Mouse (Mus musculus) embryonic facial prominence, embryonic 15.5 days (tissue): ENCODE results near the gene 4931409K22Rik. TPM values are rescaled to one million over a fixed set of nuclear protein-coding genes. Genes with fewer than 3 reads are reported as not detected.
"Not testable (repeated sequence)": the region's sequence is repeated elsewhere in the genome, so short reads cannot be mapped to it uniquely, and the experiment has no call there.

Experiments used
- ATAC-seq: fragments of 200-750 bp; cut with Nextera tagmentation; 2 replicates; pipeline ENCODE4 v1.8.0; 2017; ENCODE audit warnings: low read depth, moderate TSS enrichment; ENCODE audit not compliant: insufficient number of reproducible peaks, low FRiP score, low TSS enrichment
- H3K27ac ChIP-seq: fragments of 300-500 bp; sonication (generic); replicated peaks from 2 replicates; pipeline ENCODE4 v1.5.1; 2015; ENCODE audit warnings: mild to moderate bottlenecking, inconsistent platforms
- H3K27me3 ChIP-seq: fragments of 300-500 bp; sonication (generic); 2 replicates; pipeline ENCODE4 v1.6.1; 2015; ENCODE audit warnings: inconsistent platforms
- H3K36me3 ChIP-seq: fragments of 300-500 bp; sonication (generic); 2 replicates; pipeline ENCODE4 v1.6.1; 2015; ENCODE audit warnings: mild to moderate bottlenecking, inconsistent platforms
- H3K4me1 ChIP-seq: fragments of 300-500 bp; sonication (generic); 2 replicates; pipeline ENCODE4 v1.6.1; 2015; ENCODE audit warnings: inconsistent platforms
- H3K4me2 ChIP-seq: fragments of 300-500 bp; sonication (generic); replicated peaks from 2 replicates; pipeline ENCODE4 v1.6.1; 2015; ENCODE audit warnings: mild to moderate bottlenecking, inconsistent platforms
- H3K4me3 ChIP-seq: fragments of 300-500 bp; sonication (generic); replicated peaks from 2 replicates; pipeline ENCODE4 v1.5.1; 2015; ENCODE audit warnings: mild to moderate bottlenecking, inconsistent platforms
- H3K9ac ChIP-seq: fragments of 300-500 bp; sonication (generic); 2 replicates; pipeline ENCODE4 v1.6.1; 2015; ENCODE audit warnings: inconsistent platforms
- H3K9me3 ChIP-seq: fragments of 300-500 bp; sonication (generic); replicated peaks from 2 replicates; pipeline ENCODE4 v1.6.1; 2016; ENCODE audit warnings: inconsistent platforms
- WGBS: fragments of 180-500 bp; shearing (Covaris S2); methylation state at CpG from one replicate; pipeline ENCODE4 v1.1.7; 2015; 5-methylcytosine and 5-hydroxymethylcytosine counted together
- polyA plus RNA-seq: library from polyadenylated mRNA; unstranded; fragments of >200 nt; fragmentation: Nextera tagmentation; extraction: Ambion mirVana; gene quantifications from 2 replicates; pipeline ENCODE4 v1.2.1, GENCODE M21; 2015

Gene 4931409K22Rik
- polyA plus RNA-seq, 1 experiment from 2014 or later = 0.07 TPM

DNA sequence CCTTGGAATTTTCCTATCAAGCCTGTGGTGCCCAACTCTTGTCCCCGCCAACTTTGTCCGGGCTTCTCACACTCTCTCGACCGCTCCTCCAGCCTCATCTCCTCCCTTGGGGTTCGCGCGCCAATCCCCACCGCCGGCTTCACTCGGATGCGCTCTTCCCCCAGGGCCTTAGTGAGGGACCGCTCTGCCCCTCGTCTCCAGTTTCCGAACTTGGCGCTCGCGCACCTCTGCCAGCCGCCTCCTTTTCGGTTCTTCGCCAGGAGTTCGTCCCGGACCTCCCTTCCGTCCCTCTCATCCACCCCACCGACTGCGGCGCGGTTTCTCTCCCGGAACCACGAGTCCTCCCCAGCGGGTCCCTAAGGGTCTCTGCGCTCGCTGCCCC is 20.2 kb upstream of the 4931409K22Rik start:
- Histone ChIP-seq H3K4me1 (peaks cover 13% of the 10 kb centered on the region), H3K9ac (peak overlapping the region; percentile 73), H3K36me3 (peaks cover 36% of the 10 kb centered on the region), H3K27me3 (no peaks in the 10 kb centered on the region), H3K9me3 (no peaks in the 10 kb centered on the region), H3K4me2 (peak overlapping the region; percentile 76), H3K4me3 (peak overlapping the region; percentile 92), H3K27ac (peak overlapping the region; percentile 90)
- under 1% methylated on average over 32 of the region's 32 CpGs for WGBS
- ATAC-seq = peak; percentile 6; the same call in 1 of the 2 replicates

DNA sequence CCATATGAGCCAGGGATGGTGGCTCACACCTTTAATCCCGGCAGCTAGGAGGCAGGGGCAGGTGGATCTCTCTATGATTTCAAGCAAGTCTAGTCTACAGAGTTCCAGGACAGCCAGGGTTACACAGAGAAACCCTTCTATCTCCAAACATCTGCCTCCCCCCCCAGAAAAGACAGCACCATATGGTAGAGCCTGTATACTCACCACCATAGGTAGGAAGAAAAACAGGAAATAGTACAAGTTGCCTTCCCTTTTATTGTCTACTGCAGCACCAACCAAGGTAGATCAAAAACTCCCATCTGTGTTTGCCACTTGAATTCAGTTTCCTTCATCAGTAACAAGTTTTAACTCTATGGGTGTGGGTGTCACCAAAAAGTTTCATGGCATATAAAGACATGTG is 19.3 kb upstream of the 4931409K22Rik start:
- Histone ChIP-seq H3K27me3 (no peaks in the 10 kb centered on the region), H3K9me3 (no peaks in the 10 kb centered on the region), H3K27ac (no peak overlapping the region), H3K4me1 (peaks cover 13% of the 10 kb centered on the region), H3K4me2 (peak overlapping the region; percentile 76), H3K4me3 (peak overlapping the region; percentile 92), H3K9ac (no peak overlapping the region), H3K36me3 (peaks cover 45% of the 10 kb centered on the region)
- WGBS = 85% methylated on average over 1 of the region's 1 CpGs
- no peak for ATAC-seq

DNA sequence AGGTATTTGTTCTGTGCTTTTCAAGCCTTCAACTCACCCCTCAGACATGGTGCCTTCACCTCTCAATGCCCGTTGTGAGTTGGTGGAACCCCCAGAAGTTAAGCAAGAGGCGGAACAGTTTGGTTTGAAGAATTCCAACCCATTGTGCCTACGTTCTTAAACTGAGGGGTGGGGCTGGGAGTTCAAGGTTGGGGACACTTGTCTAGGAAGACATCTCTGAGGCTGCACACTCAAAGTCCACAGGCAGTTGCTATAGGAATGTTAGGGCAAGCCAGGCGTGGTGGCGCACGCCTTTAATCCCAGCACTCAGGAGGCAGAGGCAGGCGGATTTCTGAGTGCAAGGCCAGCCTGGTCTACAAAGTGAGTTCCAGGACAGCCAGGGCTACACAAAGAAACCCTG is 1.3 kb downstream of the 4931409K22Rik start:
- not testable (repeated sequence) for H3K4me3 ChIP-seq, ATAC-seq, H3K27me3 ChIP-seq, H3K9ac ChIP-seq, H3K27ac ChIP-seq, H3K36me3 ChIP-seq, H3K9me3 ChIP-seq, H3K4me2 ChIP-seq
- peaks cover 26% of the 10 kb centered on the region for H3K4me1 ChIP-seq
- 91% methylated on average over 7 of the region's 7 CpGs for WGBS

DNA sequence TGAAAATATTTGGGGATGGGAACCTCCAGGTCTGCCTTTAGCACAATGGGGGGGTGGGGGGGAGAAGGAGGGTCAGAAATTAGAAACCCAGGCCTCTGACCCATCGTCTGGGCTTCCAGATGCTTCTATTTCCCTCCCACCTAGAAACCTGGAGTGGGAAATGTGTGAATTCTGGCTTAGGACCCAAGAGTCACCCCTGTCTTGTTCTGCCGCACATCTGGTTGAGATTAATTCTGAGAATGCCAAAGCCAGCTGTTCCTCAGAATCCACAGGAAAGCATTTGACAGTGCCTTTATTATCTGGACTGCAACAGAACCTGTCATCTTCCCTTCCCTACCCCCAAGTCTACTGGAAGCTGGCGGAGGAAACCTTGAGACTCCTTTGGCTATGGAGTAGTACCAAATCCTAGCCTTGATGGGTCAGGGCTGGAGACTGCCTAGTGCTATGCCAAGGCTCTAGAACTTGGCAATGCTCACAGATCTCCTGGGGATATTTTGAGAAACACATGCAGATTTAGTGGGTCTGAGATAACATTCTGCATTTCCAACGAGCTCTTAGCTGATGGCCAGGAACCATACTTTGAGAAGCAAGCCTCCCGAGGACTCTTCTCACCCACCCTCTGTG is 2.9 kb downstream of the 4931409K22Rik start:
- Histone ChIP-seq H3K9ac (no peak overlapping the region), H3K9me3 (no peaks in the 10 kb centered on the region), H3K36me3 (no peaks in the 10 kb centered on the region), H3K4me2 (no peak overlapping the region), H3K4me3 (no peak overlapping the region), H3K4me1 (peaks cover 26% of the 10 kb centered on the region), H3K27ac (no peak overlapping the region), H3K27me3 (0 out of 2 replicates have a peak, but pooled peaks cover 6% of the 10 kb centered on the region)
- ATAC-seq = no peak
- WGBS = 40% methylated on average over 5 of the region's 5 CpGs

DNA sequence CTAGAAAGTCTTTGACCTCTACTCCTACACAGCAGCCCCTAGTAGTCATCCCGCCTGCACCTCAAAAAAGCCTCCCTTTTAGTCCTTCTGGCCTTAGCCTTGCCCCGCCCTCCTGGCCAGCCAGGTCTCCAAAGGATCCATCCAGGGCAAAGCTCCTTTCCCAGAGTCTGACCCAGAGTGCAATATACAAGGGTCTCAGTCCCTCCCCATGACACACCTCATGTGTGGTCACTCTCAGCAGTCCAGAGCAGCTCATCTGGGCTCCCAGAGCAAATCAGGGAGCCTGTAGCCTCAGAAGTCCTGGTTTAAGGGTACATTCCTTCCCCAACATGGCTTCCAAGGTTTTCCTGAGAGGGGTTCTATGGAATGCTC is 5.3 kb downstream of the 4931409K22Rik start:
- Histone ChIP-seq H3K27me3 (0 out of 2 replicates have a peak, but pooled peaks cover 6% of the 10 kb centered on the region), H3K9me3 (no peaks in the 10 kb centered on the region), H3K4me1 (peaks cover 26% of the 10 kb centered on the region), H3K27ac (no peak overlapping the region), H3K36me3 (no peaks in the 10 kb centered on the region), H3K9ac (0 out of 2 replicates have a peak overlapping the region, but pooled peaks have one; percentile 9), H3K4me3 (no peak overlapping the region), H3K4me2 (peak overlapping the region; percentile 41)
- 65% methylated on average over 2 of the region's 2 CpGs for WGBS
- ATAC-seq = no peak

DNA sequence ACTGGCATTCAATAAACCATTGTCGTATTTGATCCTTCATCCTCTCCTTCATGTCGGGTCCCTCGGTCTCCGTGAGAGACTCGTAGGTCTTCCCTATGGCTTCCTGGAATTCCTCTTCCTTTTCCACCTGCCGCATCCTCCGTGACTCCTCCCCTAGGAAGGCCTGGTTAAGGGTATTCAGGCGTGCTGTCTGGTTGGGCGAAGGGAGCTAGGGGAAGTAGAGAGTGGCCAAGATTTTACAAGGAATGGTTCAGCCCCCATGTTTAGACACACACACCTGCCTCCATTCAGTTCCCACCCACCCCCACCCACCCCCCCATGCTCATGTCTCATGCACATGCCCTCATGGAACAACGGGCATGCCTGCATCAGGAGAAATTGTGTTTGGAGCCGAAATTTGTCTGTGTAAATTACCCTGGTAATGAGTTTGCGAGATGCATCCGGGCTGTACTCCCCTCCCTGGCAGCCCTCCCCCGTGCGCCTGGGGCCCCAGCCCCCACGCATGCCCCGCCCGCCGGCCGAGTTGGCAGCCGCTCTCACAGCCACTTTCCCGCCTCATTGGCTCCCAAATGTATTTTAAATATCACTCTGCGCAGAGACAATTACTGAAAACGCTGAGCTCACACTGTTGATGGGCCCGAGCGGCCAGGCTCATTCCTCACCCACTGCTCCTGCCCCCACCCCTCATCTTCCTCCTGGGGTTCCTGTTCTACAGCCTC is 5.9 kb downstream of the 4931409K22Rik start:
- 0 out of 2 replicates have a peak, but pooled peaks cover 6% of the 10 kb centered on the region for H3K27me3 ChIP-seq
- H3K9me3 ChIP-seq = no peaks in the 10 kb centered on the region
- WGBS = 24% methylated on average over 26 of the region's 26 CpGs
- peaks cover 26% of the 10 kb centered on the region for H3K4me1 ChIP-seq
- H3K4me2 ChIP-seq = peak overlapping the region; percentile 41
- H3K27ac ChIP-seq = no peak overlapping the region
- H3K36me3 ChIP-seq = no peaks in the 10 kb centered on the region
- no peak overlapping the region for H3K4me3 ChIP-seq
- ATAC-seq = peak; percentile 44; the same call in 1 of the 2 replicates
- 0 out of 2 replicates have a peak overlapping the region, but pooled peaks have one; percentile 9 for H3K9ac ChIP-seq

DNA sequence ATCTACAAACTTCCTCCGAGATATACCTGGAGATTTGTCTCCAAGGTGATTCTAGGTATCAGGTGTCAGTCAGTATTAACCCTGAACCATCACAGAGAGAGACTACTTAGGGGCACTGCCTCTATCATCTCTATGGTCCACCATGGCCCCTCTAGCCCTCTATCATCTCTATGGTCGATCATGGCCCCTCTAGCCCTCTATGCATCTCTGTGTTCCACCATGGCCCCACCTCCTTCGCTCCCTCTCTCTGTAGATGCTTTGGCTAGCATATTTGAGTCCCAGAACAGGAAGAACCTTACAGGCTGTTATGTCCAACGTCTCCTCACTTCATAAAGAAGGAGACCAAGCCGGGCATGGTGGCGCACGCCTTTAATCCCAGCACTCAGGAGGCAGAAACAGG is 14.0 kb downstream of the 4931409K22Rik start:
- Histone ChIP-seq H3K4me3 (no peak overlapping the region), H3K36me3 (no peaks in the 10 kb centered on the region), H3K4me1 (peaks cover 27% of the 10 kb centered on the region), H3K4me2 (no peak overlapping the region), H3K27me3 (no peaks in the 10 kb centered on the region), H3K9me3 (no peaks in the 10 kb centered on the region), H3K27ac (no peak overlapping the region), H3K9ac (no peak overlapping the region)
- no peak for ATAC-seq
- 81% methylated on average over 7 of the region's 7 CpGs for WGBS

DNA sequence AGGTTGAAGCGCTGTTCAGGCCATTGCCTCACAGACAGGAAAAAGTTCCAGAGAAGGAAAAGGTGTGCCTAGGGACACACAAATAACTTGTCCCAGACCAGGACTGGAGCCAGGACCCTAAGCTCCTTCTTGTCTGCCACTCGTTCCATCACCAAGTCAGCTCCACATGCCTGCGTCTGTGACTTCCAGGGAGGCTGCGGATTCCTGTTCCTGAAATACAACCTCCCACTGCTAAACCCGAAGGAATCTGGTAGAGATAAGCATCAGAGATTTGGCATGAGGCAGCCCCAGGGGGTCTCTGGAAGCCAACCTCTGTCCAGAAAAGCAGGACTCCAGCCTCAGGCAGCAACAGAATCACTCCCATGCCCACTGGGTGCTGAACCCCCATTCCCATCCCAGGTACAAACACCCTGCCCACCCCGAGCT is 15.5 kb downstream of the 4931409K22Rik start:
- Histone ChIP-seq H3K36me3 (no peaks in the 10 kb centered on the region), H3K27ac (no peak overlapping the region), H3K4me2 (peak overlapping the region; percentile 30), H3K9ac (no peak overlapping the region), H3K27me3 (no peaks in the 10 kb centered on the region), H3K4me3 (no peak overlapping the region), H3K4me1 (peaks cover 31% of the 10 kb centered on the region), H3K9me3 (no peaks in the 10 kb centered on the region)
- 11% methylated on average over 6 of the region's 6 CpGs for WGBS
- ATAC-seq = no peak; the same call in 1 of the 2 replicates

DNA sequence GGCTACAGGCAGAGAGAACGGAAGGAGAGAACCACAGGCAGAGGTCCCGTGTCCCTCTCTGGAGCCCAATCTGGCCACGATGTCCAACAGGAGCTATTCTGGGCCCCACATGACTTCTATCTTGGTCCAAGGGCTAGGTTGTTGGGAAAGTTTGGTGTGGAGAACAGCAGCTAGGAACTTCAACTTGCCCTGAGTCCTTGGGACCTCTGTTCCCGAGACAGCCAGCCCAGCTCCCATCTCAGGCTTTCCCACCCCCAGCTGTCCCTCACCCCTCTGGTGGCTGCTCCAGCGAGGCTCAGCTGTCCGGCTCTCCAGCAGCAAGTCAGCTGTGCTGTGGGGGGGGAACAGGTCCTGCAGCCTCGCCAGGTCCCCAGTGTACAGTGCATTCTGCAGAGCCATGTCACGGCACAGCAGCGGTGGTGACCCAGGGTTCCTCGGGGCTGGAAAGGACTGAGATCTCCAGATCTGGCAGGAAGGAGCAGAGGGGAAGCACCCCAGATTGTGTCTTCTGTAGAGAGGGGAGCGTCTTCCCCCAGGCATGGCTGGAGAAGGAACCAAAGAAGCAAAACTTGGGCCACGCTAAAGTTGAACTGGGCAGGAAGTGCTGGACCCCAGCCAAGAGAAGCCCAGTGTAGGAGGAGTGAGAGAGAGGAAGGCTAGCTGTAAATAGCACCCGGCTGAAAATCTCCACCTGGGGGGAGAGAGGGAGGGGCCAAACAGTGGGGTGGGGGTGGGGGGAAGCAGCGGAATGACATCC is 16.0 kb downstream of the 4931409K22Rik start, which contains the start of gene Asb10:
Asb10 (minus strand) TSS at position 592 of the 757 bp plus-strand sequence.
- H3K27ac ChIP-seq = no peak within 1 kb of the TSS
- H3K36me3 ChIP-seq = no peaks in the 10 kb centered on the region
- peak within 1 kb of the TSS; percentile 30 for H3K4me2 ChIP-seq
- H3K9ac ChIP-seq = no peak within 1 kb of the TSS
- H3K4me3 ChIP-seq = no peak within 1 kb of the TSS
- 29% methylated on average over 14 of the region's 14 CpGs for WGBS
- H3K4me1 ChIP-seq = peaks cover 31% of the 10 kb centered on the region
- peak; percentile 37; the same call in 1 of the 2 replicates for ATAC-seq
- no peaks in the 10 kb centered on the region for H3K9me3 ChIP-seq
- H3K27me3 ChIP-seq = no peaks in the 10 kb centered on the region

DNA sequence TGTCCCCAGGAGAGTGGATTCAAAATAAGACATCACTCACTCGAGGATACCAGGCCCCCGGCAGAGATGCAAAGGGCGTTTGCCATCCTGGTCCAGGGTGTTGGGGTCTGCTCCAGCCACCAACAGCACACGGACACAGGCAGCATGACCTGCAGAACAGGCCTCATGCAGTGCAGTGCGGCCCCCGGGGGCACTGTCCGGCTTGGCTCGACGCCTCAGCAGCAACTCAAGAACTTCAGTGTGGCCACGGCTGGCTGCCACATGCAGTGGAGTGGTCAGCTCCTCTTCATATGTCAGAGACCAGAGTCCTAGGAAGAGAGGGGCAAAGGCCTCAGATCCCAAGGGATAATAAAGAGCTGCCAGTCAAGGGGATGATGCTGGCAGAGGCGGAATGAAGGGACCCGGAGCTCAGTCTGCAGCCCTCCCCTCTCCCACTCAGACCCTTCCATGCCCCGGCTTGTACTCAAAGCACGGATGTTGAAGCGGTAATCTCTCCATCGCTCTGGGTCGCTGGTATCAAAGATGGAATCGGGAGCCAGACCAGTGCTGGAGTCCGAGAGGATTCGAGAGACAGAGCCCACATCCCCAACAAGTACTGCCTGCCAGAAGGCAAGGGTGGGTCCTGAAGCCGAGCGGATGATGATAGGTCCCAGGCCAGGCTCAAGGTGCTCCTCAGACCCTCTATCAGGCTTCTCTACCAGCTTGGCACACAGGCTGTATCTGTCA is 16.9 kb downstream of the 4931409K22Rik start:
- Histone ChIP-seq H3K36me3 (no peaks in the 10 kb centered on the region), H3K4me2 (no peak overlapping the region), H3K9me3 (no peaks in the 10 kb centered on the region), H3K27me3 (no peaks in the 10 kb centered on the region), H3K4me1 (peaks cover 31% of the 10 kb centered on the region), H3K9ac (no peak overlapping the region), H3K4me3 (no peak overlapping the region), H3K27ac (no peak overlapping the region)
- no peak for ATAC-seq
- WGBS = 77% methylated on average over 22 of the region's 22 CpGs
